Mouse (Mus musculus) kidney, adult 10 weeks (tissue): ENCODE measurements around the gene Tekt5. TPM values are rescaled to one million over a fixed set of nuclear protein-coding genes. Genes with fewer than 3 reads are reported as not detected.

Experiments
- polyA plus RNA-seq: library from polyadenylated mRNA; stranded (reverse); fragments of 350-450 nt; fragmentation: Illumina TruSeq; extraction: RNeasy Lipid Tissue Mini Kit (QIAGEN cat#74804); gene quantifications from one replicate; pipeline ENCODE4 v1.2.3, GENCODE M21; 2014; ENCODE audit warnings: low read depth, low replicate concordance

Gene Tekt5
- not detected for polyA plus RNA-seq

GRCm38 (mm10) chr16:10394699-10395540, at the start of gene Tekt5:
Gene Tekt5, minus strand, starts transcription at chr16:10395490.

GRCm38 (mm10) chr16:10411764-10412746, 16.8 kb upstream of the Tekt5 start, which contains the start of gene Nubp1:
Gene Nubp1, plus strand, starts transcription at chr16:10411948.

DNA sequence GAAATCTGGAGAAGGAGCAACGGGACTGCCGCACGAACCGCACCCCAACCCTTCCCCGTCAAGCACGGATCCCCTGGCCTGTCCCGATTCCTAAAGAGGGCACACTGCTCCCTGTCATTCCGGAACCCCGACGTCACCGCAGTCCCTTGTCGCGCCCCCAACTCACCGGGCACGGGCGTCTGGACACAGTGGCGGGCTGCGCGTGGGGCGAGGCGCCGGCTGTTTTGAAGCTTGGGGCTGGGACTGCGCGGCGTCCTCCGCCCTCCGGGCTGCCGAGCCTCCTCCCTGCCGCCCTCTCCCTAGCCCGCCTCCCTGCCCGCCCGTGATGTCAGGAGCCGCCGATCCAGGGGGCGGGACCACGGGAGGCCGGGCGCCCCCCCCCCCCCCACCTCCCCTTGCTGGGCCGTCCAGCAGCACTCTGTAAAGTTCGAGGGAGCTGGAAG, 81.6 kb downstream of the Tekt5 start, which contains the start of gene Emp2:
Emp2 (minus strand) TSS at position 323 of the 443 bp plus-strand sequence.

Other genes starting within 250 kb of the Tekt5 start
- not detected for gene Rpl39l, start 225.3 kb downstream of the Tekt5 start, polyA plus RNA-seq
- 1.0 TPM for gene Atf7ip2, start 202.8 kb downstream of the Tekt5 start, polyA plus RNA-seq
- gene Emp2, start 81.5 kb downstream of the Tekt5 start, polyA plus RNA-seq, result 9.5 TPM
- 4.9 TPM for gene Nubp1, start 16.5 kb upstream of the Tekt5 start, polyA plus RNA-seq
- gene Tvp23a, start 51.9 kb upstream of the Tekt5 start, polyA plus RNA-seq, result not detected
- 0.32 TPM for gene Ciita, start 84.6 kb upstream of the Tekt5 start, polyA plus RNA-seq
- gene Dexi, start 147.6 kb upstream of the Tekt5 start, polyA plus RNA-seq, result 2.1 TPM
- 12.2 TPM for gene Clec16a, start 149.8 kb upstream of the Tekt5 start, polyA plus RNA-seq